Mouse (Mus musculus): ENCODE measurements around the gene Kif16b. TPM values are rescaled to one million over a fixed set of nuclear protein-coding genes. Genes with fewer than 3 reads are reported as not detected.

Gene Kif16b
- polyA plus RNA-seq, 1 experiment from 2014 or later = 23.0 TPM

- ChIA-PET POLR2A (no interaction called here), CTCF (interaction anchor here (4.1 kb wide), 1 partner anchor 10 kb away, joined by 18 read pairs; no protein-coding TSS in a partner anchor)
- no peaks in the 10 kb centered on the region for H3K27me3 ChIP-seq
- no peak for DNase-seq (ENCODE audit: low read depth, low spot score)
- no peak for ATAC-seq
- in situ Hi-C loops (cut with MboI; ENCODE audit: low pct_unique_long_range_greater_than_20kb) = no loop called here
- no peak for TF ChIP-seq CTCF (IDR thresholded peaks at IDR 0.05)
Measured at GRCm38 (mm10) chr2:142715186-142715911, 186.0 kb downstream of the Kif16b start.

- POLR2A ChIA-PET = interaction anchor here (0.6 kb wide), 1 partner anchor 254 kb away, joined by 3 read pairs; no protein-coding TSS in a partner anchor
- no peak for DNase-seq (ENCODE audit: low read depth, low spot score)
- ATAC-seq = no peak
- CTCF ChIA-PET = interaction anchor here (1.1 to 4.1 kb wide), 3 partner anchors 13 to 29 kb away, joined by 3 to 18 read pairs (median 8); no protein-coding TSS in a partner anchor
- TF ChIP-seq CTCF (IDR thresholded peaks at IDR 0.05) = no peak
- no peaks in the 10 kb centered on the region for H3K27me3 ChIP-seq
- in situ Hi-C loops (cut with MboI; ENCODE audit: low pct_unique_long_range_greater_than_20kb) = no loop called here
Measured at GRCm38 (mm10) chr2:142712727-142713126, 188.6 kb downstream of the Kif16b start.

DNA sequence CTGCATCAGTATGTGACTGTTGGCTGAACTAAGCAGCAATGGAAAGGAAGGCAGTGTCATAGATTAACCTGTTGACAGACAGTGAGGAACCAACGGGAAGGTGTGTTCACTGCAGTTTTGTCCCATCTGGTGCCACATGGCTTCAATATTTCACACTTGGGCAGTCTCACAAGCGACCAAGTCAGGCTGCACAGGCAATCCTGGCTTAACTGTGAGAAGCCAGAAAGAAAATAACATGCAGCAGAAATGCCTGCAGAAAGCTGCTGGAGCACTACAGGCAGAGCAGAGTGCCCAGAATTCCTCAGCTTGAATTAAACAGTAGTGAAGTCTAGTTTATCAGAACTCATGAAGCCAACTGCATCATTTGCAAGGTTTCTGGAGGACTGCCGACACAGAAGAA, 192.0 kb downstream of the Kif16b start:
- TF ChIP-seq CTCF (IDR thresholded peaks at IDR 0.05) = no peak
- in situ Hi-C loops (cut with MboI; ENCODE audit: low pct_unique_long_range_greater_than_20kb) = no loop called here
- ChIA-PET CTCF (interaction anchor here (1.0 kb wide), 1 partner anchor 41 kb away, joined by 3 read pairs; no protein-coding TSS in a partner anchor), POLR2A (no interaction called here)
- H3K27me3 ChIP-seq = no peaks in the 10 kb centered on the region
- no peak for DNase-seq (ENCODE audit: low read depth, low spot score)
- ATAC-seq = no peak

DNA sequence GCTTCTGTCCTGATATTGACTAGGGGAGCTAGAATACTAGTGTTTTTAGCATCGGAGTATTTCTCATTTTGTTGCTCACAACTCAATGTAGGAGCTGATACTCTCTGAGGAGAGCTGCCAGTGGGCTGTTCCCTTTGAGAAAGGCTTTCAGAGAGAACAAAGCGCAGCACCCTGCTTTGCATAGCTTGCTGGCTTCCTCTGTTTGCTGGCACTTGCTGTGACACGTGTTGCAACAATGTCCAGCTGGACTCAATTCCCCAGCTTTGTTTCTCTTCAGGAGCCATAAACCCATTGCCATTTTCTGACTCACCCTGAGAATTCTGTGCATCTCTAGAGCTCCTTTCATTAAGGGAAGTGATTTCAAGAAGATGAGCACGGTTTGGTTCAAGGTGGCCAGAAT, 200.6 kb downstream of the Kif16b start:
- POLR2A ChIA-PET = no interaction called here
- no peak for ATAC-seq
- in situ Hi-C loops (cut with MboI; ENCODE audit: low pct_unique_long_range_greater_than_20kb) = no loop called here

DNA sequence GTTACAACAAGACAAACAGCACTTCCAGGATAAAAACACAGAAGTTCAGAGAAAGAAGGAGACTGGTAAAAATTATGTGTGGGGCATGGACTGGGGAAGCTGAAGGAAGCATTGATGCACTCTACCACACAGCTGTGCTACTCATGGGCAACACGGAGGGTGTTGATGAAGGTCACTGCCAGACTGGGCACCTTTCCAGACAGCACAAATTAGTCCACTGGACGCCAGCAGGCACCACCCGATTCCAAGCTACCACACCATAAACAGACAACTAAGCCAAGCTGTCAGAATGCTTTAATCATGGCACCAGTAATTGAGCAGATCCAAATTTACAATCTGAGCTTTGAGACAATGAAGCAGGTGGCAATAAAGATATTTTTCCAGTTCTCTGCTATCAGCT, 202.7 kb downstream of the Kif16b start:
- ATAC-seq (no peak), DNase-seq (ENCODE audit: low read depth, low spot score) (no peak)
- H3K27me3 ChIP-seq = no peaks in the 10 kb centered on the region
- ChIA-PET POLR2A (no interaction called here), CTCF (interaction anchor here (1.5 to 2.6 kb wide), 2 partner anchors 14 to 18 kb away, joined by 3 to 8 read pairs; no protein-coding TSS in a partner anchor)
- no peak for TF ChIP-seq CTCF (IDR thresholded peaks at IDR 0.05)
- in situ Hi-C loops (cut with MboI; ENCODE audit: low pct_unique_long_range_greater_than_20kb) = no loop called here

More for the DNA sequence above, 200.6 kb downstream of the Kif16b start:
- CTCF ChIA-PET = interaction anchor here (0.6 kb wide), 1 partner anchor 39 kb away, joined by 3 read pairs; no protein-coding TSS in a partner anchor
- no peak for DNase-seq (ENCODE audit: low read depth, low spot score)
- TF ChIP-seq CTCF (IDR thresholded peaks at IDR 0.05) = no peak
- no peaks in the 10 kb centered on the region for H3K27me3 ChIP-seq

DNA sequence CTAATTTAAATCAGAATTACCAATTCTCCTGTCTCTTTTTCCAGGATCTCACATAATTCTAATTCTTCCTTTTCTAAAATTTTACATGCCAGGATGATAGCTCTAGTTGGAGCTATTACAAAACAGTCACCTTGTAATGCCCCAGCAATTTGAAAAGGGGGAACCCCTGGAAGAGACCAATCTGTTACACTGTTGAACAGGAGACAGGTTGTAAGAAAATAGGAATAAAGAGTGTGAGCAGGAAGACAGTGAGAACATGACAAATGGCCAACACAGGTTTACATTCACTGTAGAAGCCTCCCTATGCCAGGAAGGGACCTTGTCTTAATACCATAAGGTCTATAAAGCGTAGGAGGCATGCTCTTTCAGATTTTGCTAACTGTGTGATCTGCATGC, 206.4 kb downstream of the Kif16b start:
- no peak for ATAC-seq
- H3K27me3 ChIP-seq = no peaks in the 10 kb centered on the region
- no peak for TF ChIP-seq CTCF (IDR thresholded peaks at IDR 0.05)
- CTCF ChIA-PET = interaction anchor here (1.6 to 1.8 kb wide), 3 partner anchors 11 to 46 kb away, joined by 3 read pairs; no protein-coding TSS in a partner anchor
- in situ Hi-C loops (cut with MboI; ENCODE audit: low pct_unique_long_range_greater_than_20kb) = no loop called here
- POLR2A ChIA-PET = interaction anchor here (0.6 kb wide), 1 partner anchor 1288 kb away, joined by 5 read pairs; no protein-coding TSS in a partner anchor
- no peak for DNase-seq (ENCODE audit: low read depth, low spot score)

- ChIA-PET CTCF (interaction anchor here (1.6 to 1.8 kb wide), 2 partner anchors 10 to 46 kb away, joined by 3 read pairs; no protein-coding TSS in a partner anchor), POLR2A (no interaction called here)
- no peak for ATAC-seq
- H3K27me3 ChIP-seq = no peaks in the 10 kb centered on the region
- in situ Hi-C loops (cut with MboI; ENCODE audit: low pct_unique_long_range_greater_than_20kb) = no loop called here
- DNase-seq (ENCODE audit: low read depth, low spot score) = no peak
- no peak for TF ChIP-seq CTCF (IDR thresholded peaks at IDR 0.05)
Measured at GRCm38 (mm10) chr2:142694019-142694935, 207.1 kb downstream of the Kif16b start.

GRCm38 (mm10) chr2:142693461-142693860, 207.9 kb downstream of the Kif16b start:
- ChIA-PET POLR2A (interaction anchor here (0.7 kb wide), 1 partner anchor 66 kb away, joined by 6 read pairs; no protein-coding TSS in a partner anchor), CTCF (no interaction called here)
- in situ Hi-C loops (cut with MboI; ENCODE audit: low pct_unique_long_range_greater_than_20kb) = no loop called here
- ATAC-seq = no peak
- no peaks in the 10 kb centered on the region for H3K27me3 ChIP-seq
- no peak for TF ChIP-seq CTCF (IDR thresholded peaks at IDR 0.05)
- no peak for DNase-seq (ENCODE audit: low read depth, low spot score)

DNA sequence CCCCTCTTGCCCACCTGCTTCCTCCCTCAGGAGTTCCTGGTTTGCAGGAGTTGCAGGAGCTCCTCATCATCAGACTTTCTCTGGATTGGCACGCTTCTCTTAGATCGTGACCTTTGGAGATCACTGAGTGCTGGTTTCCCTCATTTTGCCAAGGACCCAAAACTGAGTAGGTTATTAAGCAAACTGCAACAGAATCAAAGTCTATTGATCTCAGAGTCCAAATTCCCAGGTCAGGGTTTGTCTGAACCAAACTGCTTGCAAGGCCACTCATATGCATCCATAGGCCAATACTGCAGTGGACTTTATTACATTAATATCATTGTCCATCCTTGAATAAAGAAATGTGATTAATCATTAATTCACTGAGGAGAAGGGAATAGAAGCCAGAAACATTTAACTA, 211.8 kb downstream of the Kif16b start:
- in situ Hi-C loops (cut with MboI; ENCODE audit: low pct_unique_long_range_greater_than_20kb) = no loop called here
- no peaks in the 10 kb centered on the region for H3K27me3 ChIP-seq
- ChIA-PET POLR2A (no interaction called here), CTCF (no interaction called here)
- no peak for TF ChIP-seq CTCF (IDR thresholded peaks at IDR 0.05)
- ATAC-seq (no peak), DNase-seq (ENCODE audit: low read depth, low spot score) (no peak)

DNA sequence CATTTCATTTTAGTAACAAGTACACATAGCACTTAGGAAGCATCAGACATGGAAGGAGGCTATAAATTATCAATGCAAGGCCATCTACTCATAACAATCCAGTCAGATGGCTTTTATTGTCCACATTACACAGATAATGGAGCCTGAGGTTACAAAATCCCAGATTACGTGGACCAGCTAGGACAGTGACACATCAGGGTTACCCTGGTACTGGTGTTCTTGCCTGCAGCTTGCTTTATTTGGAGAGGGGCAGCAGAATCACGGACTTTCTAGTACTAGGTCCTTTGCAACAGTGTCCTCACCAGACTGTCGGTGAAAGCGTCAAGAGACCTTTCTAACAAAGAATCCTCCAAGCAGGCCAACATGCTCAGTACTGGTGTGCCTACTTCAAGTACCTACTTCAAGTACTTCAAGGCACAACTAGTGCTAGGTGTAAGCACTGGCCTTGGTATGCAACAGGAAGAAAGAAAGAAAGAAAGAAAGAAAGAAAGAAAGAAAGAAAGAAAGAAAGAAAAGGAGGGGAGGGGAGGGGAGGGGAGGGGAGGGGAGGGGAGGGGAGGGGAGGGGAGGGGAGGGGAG, 213.3 kb downstream of the Kif16b start:
- no peak for TF ChIP-seq CTCF (IDR thresholded peaks at IDR 0.05)
- ATAC-seq = no peak
- ChIA-PET CTCF (no interaction called here), POLR2A (no interaction called here)
- no peak for DNase-seq (ENCODE audit: low read depth, low spot score)
- in situ Hi-C loops (cut with MboI; ENCODE audit: low pct_unique_long_range_greater_than_20kb) = no loop called here
- H3K27me3 ChIP-seq = no peaks in the 10 kb centered on the region
